Mouse (Mus musculus): ENCODE data around the gene Cdip1. TPM values are rescaled to one million over a fixed set of nuclear protein-coding genes. Genes with fewer than 3 reads are reported as not detected.
"Not testable (repeated sequence)": the region's sequence is repeated elsewhere in the genome, so short reads cannot be mapped to it uniquely, and the experiment has no call there.

Cdip1 gene
- polyA plus RNA-seq, 1 experiment from 2014 or later: 50.3 TPM

- H3K4me2 ChIP-seq (ENCODE audit: low read depth, low read length): no peak overlapping the region
- H3K4me3 ChIP-seq (ENCODE audit: low read depth, low read length): no peak overlapping the region
- H3K4me1 ChIP-seq (ENCODE audit: insufficient read depth): peaks cover 4% of the 10 kb centered on the region; the same call in 1 of the 2 replicates
- TF ChIP-seq EP300 (IDR thresholded peaks at IDR 0.05; ENCODE audit: low read depth): peak; percentile 89
- no peak for TF ChIP-seq CTCF (IDR thresholded peaks at IDR 0.05; ENCODE audit: low read depth)
- H3K9me3 ChIP-seq (ENCODE audit: low read length): no peaks in the 10 kb centered on the region
- H3K27me3 ChIP-seq (ENCODE audit: insufficient read depth, low read length): no peaks in the 10 kb centered on the region
- peak; percentile 60 for DNase-seq
- peak; percentile 94 for ATAC-seq
- 58% methylated on average over 6 of the region's 6 CpGs for WGBS (ENCODE audit: insufficient replicate concordance)
- peak overlapping the region; percentile 97 for H3K27ac ChIP-seq (ENCODE audit: low read depth)
- H3K36me3 ChIP-seq (replicated peaks; ENCODE audit: insufficient read depth, low read length): no peaks in the 10 kb centered on the region
- H3K9ac ChIP-seq (replicated peaks): no peak overlapping the region
Measured at GRCm38 (mm10) chr16:4829271-4829900, 39.3 kb upstream of the Cdip1 start.

- Histone ChIP-seq H3K9me3 (ENCODE audit: low read length) (no peaks in the 10 kb centered on the region), H3K27ac (ENCODE audit: low read depth) (peak overlapping the region; percentile 97), H3K36me3 (replicated peaks; ENCODE audit: insufficient read depth, low read length) (no peaks in the 10 kb centered on the region), H3K9ac (replicated peaks) (no peak overlapping the region), H3K27me3 (ENCODE audit: insufficient read depth, low read length) (no peaks in the 10 kb centered on the region), H3K4me3 (ENCODE audit: low read depth, low read length) (no peak overlapping the region), H3K4me2 (ENCODE audit: low read depth, low read length) (no peak overlapping the region), H3K4me1 (ENCODE audit: insufficient read depth) (peaks cover 4% of the 10 kb centered on the region; the same call in 1 of the 2 replicates)
- WGBS (ENCODE audit: insufficient replicate concordance): 76% methylated on average over 5 of the region's 5 CpGs
- DNase-seq (no peak), ATAC-seq (no peak)
- no peak for TF ChIP-seq EP300 (IDR thresholded peaks at IDR 0.05; ENCODE audit: low read depth)
- TF ChIP-seq CTCF (IDR thresholded peaks at IDR 0.05; ENCODE audit: low read depth): no peak
Measured at GRCm38 (mm10) chr16:4827639-4828038, 37.5 kb upstream of the Cdip1 start.

GRCm38 (mm10) chr16:4824466-4824865, 34.4 kb upstream of the Cdip1 start:
- H3K36me3 ChIP-seq (replicated peaks; ENCODE audit: insufficient read depth, low read length); H3K27ac ChIP-seq (ENCODE audit: low read depth); H3K9me3 ChIP-seq (ENCODE audit: low read length); H3K4me1 ChIP-seq (ENCODE audit: insufficient read depth); H3K4me3 ChIP-seq (ENCODE audit: low read depth, low read length); H3K27me3 ChIP-seq (ENCODE audit: insufficient read depth, low read length); DNase-seq; H3K9ac ChIP-seq (replicated peaks); H3K4me2 ChIP-seq (ENCODE audit: low read depth, low read length); ATAC-seq: not testable (repeated sequence)
- 77% methylated on average over 5 of the region's 5 CpGs for WGBS (ENCODE audit: insufficient replicate concordance)

- peaks cover 5% of the 10 kb centered on the region for H3K9me3 ChIP-seq (ENCODE audit: low read length)
- H3K27ac ChIP-seq (ENCODE audit: low read depth): no peak overlapping the region
- TF ChIP-seq EP300 (IDR thresholded peaks at IDR 0.05; ENCODE audit: low read depth) (no peak), CTCF (IDR thresholded peaks at IDR 0.05; ENCODE audit: low read depth) (no peak)
- WGBS (ENCODE audit: insufficient replicate concordance): 86% methylated on average over 3 of the region's 3 CpGs
- no peaks in the 10 kb centered on the region for H3K36me3 ChIP-seq (replicated peaks; ENCODE audit: insufficient read depth, low read length)
- H3K4me2 ChIP-seq (ENCODE audit: low read depth, low read length): no peak overlapping the region
- H3K9ac ChIP-seq (replicated peaks): no peak overlapping the region
- DNase-seq (no peak), ATAC-seq (no peak)
- H3K27me3 ChIP-seq (ENCODE audit: insufficient read depth, low read length): no peaks in the 10 kb centered on the region
- no peak overlapping the region for H3K4me3 ChIP-seq (ENCODE audit: low read depth, low read length)
- no peaks in the 10 kb centered on the region for H3K4me1 ChIP-seq (ENCODE audit: insufficient read depth)
Measured at GRCm38 (mm10) chr16:4818349-4818748, 28.3 kb upstream of the Cdip1 start.

GRCm38 (mm10) chr16:4796631-4797030, 6.5 kb upstream of the Cdip1 start:
- Histone ChIP-seq H3K4me3 (ENCODE audit: low read depth, low read length) (no peak overlapping the region), H3K36me3 (replicated peaks; ENCODE audit: insufficient read depth, low read length) (no peaks in the 10 kb centered on the region), H3K9me3 (ENCODE audit: low read length) (0 out of 2 replicates have a peak, but pooled peaks cover 4% of the 10 kb centered on the region), H3K4me2 (ENCODE audit: low read depth, low read length) (no peak overlapping the region), H3K9ac (replicated peaks) (no peak overlapping the region), H3K27me3 (ENCODE audit: insufficient read depth, low read length) (no peaks in the 10 kb centered on the region), H3K27ac (ENCODE audit: low read depth) (no peak overlapping the region), H3K4me1 (ENCODE audit: insufficient read depth) (no peaks in the 10 kb centered on the region)
- TF ChIP-seq CTCF (IDR thresholded peaks at IDR 0.05; ENCODE audit: low read depth): no peak
- TF ChIP-seq EP300 (IDR thresholded peaks at IDR 0.05; ENCODE audit: low read depth): no peak
- DNase-seq (no peak), ATAC-seq (no peak)
- WGBS (ENCODE audit: insufficient replicate concordance): 77% methylated on average over 4 of the region's 4 CpGs

- no peak for ATAC-seq
- WGBS (ENCODE audit: insufficient replicate concordance): 57% methylated on average over 2 of the region's 2 CpGs
- Histone ChIP-seq H3K27ac (ENCODE audit: low read depth) (peak overlapping the region; percentile 14; the same call in 1 of the 2 replicates), H3K9ac (replicated peaks) (no peak overlapping the region), H3K27me3 (ENCODE audit: insufficient read depth, low read length) (no peaks in the 10 kb centered on the region), H3K4me1 (ENCODE audit: insufficient read depth) (peaks cover 19% of the 10 kb centered on the region), H3K4me3 (ENCODE audit: low read depth, low read length) (no peak overlapping the region), H3K4me2 (ENCODE audit: low read depth, low read length) (no peak overlapping the region), H3K9me3 (ENCODE audit: low read length) (no peaks in the 10 kb centered on the region), H3K36me3 (replicated peaks; ENCODE audit: insufficient read depth, low read length) (no peaks in the 10 kb centered on the region)
- TF ChIP-seq CTCF (IDR thresholded peaks at IDR 0.05; ENCODE audit: low read depth) (peak; percentile 47), EP300 (IDR thresholded peaks at IDR 0.05; ENCODE audit: low read depth) (no peak)
- no peak for DNase-seq
Measured at GRCm38 (mm10) chr16:4791332-4791731, 1.2 kb upstream of the Cdip1 start.
